31 mouse cellular contexts compared by ENCODE assay signal in the genomic region with DNA sequence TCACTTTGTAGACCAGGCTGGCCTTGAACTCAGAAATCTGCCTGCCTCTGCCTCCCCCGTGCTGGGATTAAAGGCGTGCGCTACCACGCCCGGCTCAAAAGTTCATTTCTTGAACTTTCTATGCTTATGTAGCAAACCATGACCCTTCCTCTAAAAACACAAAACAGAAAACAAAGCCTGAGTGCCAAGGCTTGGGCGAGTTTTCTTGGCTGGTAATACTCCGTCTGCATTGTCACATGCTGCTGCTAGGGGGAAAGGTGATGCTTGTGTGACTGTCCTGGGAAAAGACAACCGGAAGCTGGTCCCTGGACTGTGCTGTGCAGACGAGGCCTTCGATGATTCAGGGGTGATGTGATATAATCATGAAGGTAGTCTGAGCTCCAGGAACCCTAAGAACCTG. TPM values are rescaled to one million over a fixed set of nuclear protein-coding genes. Genes with fewer than 3 reads are reported as not detected.
"Had no signal": no experiment of that assay in that cellular context is flagged by ENCODE, and none has a peak within 500 bp of the region (broad histone marks: within the 10 kb centered on the region; RNA-seq: fewer than 3 reads in every experiment).

No protein-coding gene starts in this region.

- H3K27ac ChIP-seq: heart, adult 2 months; heart, embryonic 13.5 days; heart, embryonic 15.5 days; hindbrain, embryonic 13.5 days; hindbrain, embryonic 15.5 days; hindbrain, postnatal 0 days; layer of hippocampus, adult 2 months; limb, embryonic 13.5 days; limb, embryonic 15.5 days had no signal

- H3K4me2 ChIP-seq: heart, embryonic 11.5 days; heart, embryonic 13.5 days; heart, embryonic 15.5 days; hindbrain, embryonic 13.5 days; hindbrain, embryonic 15.5 days; limb, embryonic 13.5 days; limb, embryonic 15.5 days; liver, embryonic 11.5 days had no signal

- H3K27me3 ChIP-seq: heart, embryonic 15.5 days; hindbrain, embryonic 15.5 days; limb, embryonic 13.5 days; limb, embryonic 15.5 days had no signal

- H3K9ac ChIP-seq: heart, embryonic 13.5 days; heart, embryonic 15.5 days; hindbrain, embryonic 13.5 days; hindbrain, embryonic 15.5 days; limb, embryonic 15.5 days had no signal

- H3K36me3 ChIP-seq: heart, embryonic 13.5 days; heart, embryonic 15.5 days; hindbrain, embryonic 13.5 days; hindbrain, embryonic 15.5 days; limb, embryonic 13.5 days; limb, embryonic 15.5 days had no signal

- H3K4me1 ChIP-seq: heart, embryonic 13.5 days; heart, embryonic 15.5 days; hindbrain, embryonic 13.5 days; hindbrain, embryonic 15.5 days; limb, embryonic 13.5 days; limb, embryonic 15.5 days had no signal

- H3K9me3 ChIP-seq: heart, embryonic 13.5 days; heart, embryonic 15.5 days; hindbrain, embryonic 13.5 days; hindbrain, embryonic 15.5 days; limb, embryonic 15.5 days had no signal

- H3K4me3 ChIP-seq: heart, adult 2 months; heart, embryonic 13.5 days; heart, embryonic 15.5 days; hindbrain, embryonic 13.5 days; hindbrain, embryonic 15.5 days; layer of hippocampus, adult 2 months; limb, embryonic 13.5 days; limb, embryonic 15.5 days had no signal

- ATAC-seq: hindbrain, postnatal 0 days had no signal

- DNase-seq: gastrocnemius, postnatal 14 days; gastrocnemius, postnatal 36 days; heart, adult 11 months; heart, adult 2 months; heart, postnatal 14 days; heart, postnatal 36 days; kidney, adult 18-20 months; kidney, adult 8-10 months; kidney, postnatal 10 days; kidney, postnatal 25 days; kidney, postnatal 4 days; left cerebral cortex, postnatal 4 days had no signal

RNA-seq across cellular contexts. Expression of gene Inca1, which starts 53.2 kb away (rescaled TPM):
- total RNA-seq: hematopoietic stem cell, adult 5-6 weeks had no signal

RNA-seq across cellular contexts. Expression of gene Scimp, which starts 59.2 kb away (rescaled TPM):
- total RNA-seq: gastrocnemius, adult 18-20 months; gastrocnemius, adult 8-10 months; gastrocnemius, postnatal 36 days; hindbrain, postnatal 0 days; layer of hippocampus, adult 2 months; layer of hippocampus, postnatal 10 days; layer of hippocampus, postnatal 25 days; left cerebral cortex, postnatal 10 days; left cerebral cortex, postnatal 25 days; left cerebral cortex, postnatal 4 days had no signal
- polyA plus RNA-seq: hindbrain, embryonic 15.5 days; kidney, embryonic 14.5 days; limb, embryonic 11.5 days had no signal
